Mouse (Mus musculus) adipocyte (in vitro differentiated cells): ENCODE data around the gene Vwa7.
A peak's percentile ranks its signal among the peaks of the same experiment; 100 is the strongest.
"Not testable (repeated sequence)": the region's sequence is repeated elsewhere in the genome, so short reads cannot be mapped to it uniquely, and the experiment has no call there.

ENCODE experiments used
- DNase-seq: peaks from one replicate; pipeline ENCODE4 v3.0.0-alpha.2; 2016; ENCODE audit warnings: low spot score

Gene Vwa7

DNA sequence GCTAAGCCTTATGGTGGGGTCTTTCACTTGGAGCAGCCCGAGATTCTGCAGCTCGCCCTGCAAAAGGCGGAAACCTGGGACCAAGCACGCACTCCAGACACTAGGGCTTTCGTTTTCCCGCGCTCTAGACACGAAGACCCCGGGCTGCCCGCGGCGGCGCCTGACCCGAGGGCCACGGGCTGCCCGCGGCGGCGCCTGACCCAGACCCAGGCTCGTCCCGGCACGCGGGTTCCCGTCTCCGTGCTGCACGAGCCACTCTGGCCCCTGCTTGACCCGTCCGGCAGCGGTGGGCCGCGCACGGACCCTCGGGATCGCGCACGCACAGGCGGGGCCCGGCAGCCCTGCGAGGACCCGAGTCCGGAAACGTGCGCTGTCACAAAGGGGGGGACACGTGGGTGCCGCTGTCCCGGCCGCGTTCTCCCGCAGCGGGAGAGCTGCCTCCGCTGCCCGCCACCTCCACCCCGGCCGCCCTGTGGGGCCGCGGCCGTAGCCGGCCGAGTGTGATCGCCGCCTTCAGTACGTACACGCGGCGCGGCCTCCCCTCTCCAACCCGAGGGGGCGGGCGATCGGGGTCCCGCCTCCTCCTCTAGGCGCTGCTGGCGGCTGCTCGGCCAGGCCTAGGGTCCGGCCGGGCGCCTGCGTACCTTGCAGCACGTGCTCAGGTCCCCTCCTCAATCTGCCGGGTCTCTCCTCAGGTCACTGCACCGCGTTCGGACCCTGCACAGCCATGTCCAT lies 15.5 kb upstream of the Vwa7 start, which contains the start of gene Vars:
Gene Vars, plus strand, starts transcription at position 271 of the 735 bp plus-strand sequence.
- peak; percentile 85 for DNase-seq

DNA sequence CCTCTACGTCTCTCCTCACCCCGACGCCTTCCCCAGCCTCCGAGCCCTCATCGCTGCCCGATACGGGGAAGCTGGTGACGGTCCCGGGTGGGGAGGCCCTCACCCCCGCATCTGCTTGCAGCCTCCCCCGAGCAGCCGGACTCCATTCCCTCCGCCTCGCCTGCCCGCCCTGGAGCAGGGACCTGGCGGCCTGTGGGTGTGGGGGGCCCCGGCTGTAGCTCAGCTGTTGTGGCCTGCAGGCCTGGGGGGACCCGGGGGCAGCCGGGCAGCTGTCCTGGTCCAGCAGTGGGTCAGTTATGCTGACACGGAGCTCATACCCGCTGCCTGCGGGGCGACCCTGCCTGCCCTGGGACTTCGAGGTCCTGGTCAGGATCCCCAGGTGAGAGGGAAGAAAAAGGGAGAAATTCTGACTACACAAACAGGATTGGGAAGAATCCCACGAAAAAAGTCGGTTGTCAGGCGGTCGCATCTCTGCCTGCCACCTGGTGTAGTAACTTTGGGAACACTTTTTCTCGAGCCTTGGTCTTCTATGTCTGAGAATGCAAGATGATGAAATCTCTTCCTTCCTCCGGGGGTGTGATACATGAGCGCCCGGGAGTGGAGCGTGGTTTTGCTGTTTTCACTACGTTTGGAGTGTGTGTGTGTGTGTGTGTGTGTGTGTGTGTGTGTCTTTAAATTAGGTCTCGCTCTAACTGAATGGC lies 14.8 kb upstream of the Vwa7 start:
- peak; percentile 48 for DNase-seq

DNA sequence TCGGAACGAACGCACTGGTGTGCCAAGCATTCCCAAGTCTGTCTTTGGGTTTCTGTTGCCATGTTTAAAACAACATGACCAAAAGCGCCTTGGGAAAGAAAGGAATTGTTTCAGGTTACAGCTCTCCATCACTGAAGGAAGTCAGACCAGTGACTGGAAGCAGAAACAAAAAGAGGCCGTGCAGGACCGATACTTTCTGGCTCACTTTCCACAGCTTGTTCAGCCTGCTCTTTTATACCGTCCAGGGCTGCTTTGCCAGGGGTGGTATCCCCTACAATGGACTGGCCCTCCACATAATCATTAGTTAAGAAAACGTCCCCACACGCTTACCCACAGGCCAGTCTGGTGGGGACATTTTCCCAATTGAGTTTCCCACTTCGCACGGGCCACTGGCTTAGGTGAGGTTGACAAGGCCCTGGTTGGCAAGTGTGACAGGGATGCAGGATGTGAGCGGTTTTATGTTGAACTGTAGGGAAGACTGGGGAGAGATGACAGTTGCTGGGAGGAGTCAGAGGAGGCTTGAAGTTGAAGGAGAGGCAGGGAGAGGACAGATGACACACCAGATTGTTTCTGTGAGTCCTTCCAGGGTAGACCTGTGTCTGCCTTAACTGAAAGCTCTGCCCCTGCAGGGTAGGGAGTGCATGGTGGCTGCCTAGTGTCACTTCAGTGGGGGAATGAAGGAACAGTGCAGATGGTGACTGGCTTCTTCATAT lies 14.1 kb upstream of the Vwa7 start:
- no peak for DNase-seq

DNA sequence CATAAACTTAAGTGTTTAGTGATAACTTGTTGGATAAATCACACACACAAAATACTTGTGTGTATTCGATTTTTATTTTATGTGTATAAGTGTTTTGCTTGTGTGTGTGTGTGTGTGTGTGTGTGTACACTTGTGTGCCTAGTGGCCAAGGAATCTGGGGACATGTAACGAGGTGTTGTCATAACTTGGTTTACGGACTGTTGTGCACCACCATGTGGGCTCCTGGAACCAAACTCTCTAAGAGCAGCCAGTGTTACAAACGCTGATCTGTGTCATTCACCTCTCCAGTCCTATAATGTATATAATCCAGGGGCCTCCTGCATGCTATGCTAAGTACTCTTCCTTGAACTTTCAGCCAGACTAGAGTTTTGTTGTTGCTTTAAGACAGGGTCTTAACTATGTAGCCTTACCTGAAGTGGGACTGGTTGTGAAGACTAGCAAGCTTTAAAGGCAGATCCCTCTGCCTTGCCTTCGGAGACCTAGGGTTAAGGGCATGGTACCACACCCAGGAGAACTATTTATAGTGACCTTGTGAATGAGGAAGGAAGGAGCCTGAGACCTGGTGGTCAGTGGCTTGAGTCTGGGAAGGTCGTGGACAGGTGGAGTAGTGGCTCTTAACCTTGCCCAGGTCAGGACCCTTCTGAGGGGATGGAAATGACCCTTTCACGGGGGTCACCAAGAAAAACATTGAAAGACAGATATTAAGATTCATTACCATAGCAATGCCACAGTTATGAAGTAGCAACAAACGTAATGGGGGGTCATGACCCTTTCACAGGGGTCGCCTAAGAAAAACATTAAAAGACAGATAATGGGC lies 13.1 kb upstream of the Vwa7 start:
- no peak for DNase-seq

DNA sequence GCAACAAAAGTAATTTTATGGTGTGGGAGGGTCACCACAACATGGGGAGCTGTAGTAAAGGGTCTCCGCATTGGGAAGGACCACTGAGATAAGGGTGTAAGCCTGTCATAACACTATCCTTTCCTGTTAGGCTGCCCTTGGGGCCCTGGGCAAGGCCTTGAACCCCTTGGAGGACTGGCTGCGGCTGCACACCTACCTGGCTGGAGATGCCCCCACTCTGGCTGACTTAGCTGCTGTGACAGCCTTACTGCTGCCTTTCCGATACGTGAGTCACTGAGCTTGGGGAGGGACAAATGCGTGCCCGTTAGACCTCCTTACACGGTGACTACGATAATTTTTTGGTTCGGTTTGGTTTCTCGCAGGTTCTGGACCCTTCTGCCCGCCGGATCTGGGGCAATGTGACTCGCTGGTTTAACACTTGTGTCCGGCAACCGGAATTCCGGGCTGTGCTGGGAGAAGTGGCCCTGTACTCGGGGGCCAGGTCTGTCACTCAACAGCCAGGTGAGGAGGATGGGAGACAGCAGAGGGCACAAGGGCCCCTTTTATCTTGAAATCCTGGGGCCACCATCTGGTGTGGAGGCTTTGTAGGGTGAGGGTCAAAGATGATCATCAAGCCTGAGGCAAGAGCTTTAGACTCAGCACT lies 12.2 kb upstream of the Vwa7 start:
- DNase-seq = no peak

DNA sequence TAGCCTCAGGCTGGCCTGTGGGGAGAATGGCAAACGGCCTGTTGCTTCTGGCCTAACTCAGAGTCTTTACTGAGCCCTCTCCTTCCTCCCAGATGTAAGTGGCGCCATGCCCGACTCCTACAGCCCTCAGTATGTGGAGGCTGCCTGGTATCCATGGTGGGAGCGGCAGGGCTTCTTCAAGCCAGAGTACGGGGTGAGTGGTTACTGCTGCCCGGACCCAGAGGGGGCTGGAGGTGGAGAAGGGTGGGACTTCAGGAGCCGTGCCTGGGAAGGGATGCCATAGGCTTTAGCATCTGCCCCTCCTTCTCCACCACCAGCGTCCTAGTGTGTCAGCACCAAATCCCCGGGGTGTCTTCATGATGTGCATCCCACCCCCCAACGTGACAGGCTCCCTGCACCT lies 11.2 kb upstream of the Vwa7 start:
- no peak for DNase-seq

DNA sequence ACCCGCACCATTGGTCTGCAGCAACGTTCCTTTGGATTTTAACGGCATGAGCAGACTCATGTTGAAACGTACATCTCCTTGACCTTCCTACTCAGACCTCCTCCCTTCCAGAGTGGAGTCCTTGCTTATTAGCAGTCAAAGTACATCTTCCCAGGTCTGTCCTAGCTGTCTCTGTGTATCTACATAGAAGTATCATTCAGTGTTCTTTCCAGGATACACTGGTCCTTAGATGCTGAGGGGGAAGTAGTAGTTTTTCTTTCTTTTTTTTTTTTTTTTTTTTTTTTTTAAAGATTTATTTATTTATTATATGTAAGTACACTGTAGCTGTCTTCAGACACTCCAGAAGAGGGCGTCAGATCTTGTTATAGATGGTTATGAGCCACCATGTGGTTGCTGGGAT lies 10.5 kb upstream of the Vwa7 start:
- not testable (repeated sequence) for DNase-seq

DNA sequence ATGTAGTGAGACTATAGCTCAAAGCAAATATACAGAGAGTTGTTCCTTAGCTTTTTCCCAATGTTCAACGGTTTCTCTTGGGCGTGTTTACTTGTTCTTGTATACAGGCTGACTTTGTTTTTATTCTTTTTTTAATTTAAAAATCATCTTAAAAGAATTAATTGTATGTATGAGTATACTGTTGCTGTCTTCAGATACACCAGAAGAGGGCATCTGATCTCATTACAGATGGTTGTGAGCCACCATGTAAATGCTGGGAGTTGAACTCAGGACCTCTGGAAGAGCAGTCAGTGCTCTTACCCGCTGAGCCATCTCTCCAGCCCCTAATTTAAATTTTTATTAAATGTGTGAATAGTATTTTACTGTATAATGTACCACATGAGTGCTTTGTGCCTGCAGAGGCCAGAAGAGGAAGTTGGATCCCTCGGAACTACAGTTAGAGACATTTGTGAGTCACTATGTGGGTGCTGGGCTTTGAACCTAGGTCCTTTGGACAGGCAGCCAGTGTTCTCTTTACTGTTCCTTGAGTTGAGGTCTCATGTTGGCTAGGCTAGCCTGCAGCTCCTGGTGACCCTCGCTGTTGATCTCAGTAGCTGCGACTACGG lies 8.9 kb upstream of the Vwa7 start:
- no peak for DNase-seq

DNA sequence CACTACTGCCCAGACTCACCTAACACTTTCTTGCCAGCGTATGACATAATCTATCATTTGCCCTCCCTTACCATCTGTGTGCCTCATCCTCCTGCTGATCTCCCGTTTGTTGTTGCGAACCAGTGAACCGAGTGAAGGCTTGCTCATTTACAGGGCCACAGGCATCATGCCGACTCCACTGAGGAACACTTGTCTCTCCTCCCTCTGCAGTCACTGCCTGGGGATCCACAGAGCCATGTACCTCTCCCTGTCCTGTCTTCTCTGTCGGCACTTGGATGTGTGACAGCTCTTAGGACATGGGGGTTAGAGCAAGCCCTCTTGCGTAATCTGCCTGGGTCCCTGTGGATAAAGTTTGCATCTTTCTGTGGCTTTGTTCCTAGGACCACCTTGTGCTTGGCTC lies 6.8 kb upstream of the Vwa7 start:
- DNase-seq = peak; percentile 41

DNA sequence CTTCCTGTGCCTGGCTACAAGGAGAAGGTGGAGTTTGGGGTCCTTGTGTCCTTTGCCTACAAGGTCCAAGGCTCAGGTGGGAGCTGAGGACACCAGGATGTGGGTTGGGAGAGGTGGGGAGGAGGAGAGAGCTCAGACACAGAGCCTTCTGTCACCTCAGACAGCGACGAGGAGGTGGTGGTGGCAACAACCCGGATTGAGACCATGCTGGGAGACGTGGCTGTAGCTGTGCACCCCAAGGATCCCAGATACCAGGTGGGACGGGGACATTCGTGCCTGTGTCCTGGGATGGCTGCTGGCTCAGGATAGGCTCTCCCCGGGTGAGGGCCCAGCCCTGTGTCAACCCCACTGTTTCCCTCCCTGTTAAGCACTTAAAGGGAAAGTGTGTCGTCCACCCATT lies 4.9 kb upstream of the Vwa7 start:
- no peak for DNase-seq

DNA sequence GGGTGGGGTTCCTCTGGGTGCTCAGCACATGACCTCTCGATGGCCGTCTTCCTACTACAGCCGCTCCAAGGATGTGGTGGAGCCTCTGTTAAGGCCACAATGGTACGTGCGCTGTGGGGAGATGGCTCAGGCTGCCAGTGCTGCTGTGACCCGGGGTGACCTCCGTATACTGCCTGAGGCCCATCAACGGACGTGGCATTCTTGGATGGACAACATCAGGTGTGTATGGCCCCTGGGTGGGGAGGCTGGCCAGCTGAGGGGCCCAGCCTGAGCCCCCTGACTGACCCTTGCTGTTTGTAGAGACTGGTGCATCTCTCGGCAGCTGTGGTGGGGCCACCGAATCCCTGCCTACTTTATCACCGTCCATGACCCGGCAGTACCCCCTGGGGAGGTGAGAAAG lies 3.9 kb upstream of the Vwa7 start:
- no peak for DNase-seq

DNA sequence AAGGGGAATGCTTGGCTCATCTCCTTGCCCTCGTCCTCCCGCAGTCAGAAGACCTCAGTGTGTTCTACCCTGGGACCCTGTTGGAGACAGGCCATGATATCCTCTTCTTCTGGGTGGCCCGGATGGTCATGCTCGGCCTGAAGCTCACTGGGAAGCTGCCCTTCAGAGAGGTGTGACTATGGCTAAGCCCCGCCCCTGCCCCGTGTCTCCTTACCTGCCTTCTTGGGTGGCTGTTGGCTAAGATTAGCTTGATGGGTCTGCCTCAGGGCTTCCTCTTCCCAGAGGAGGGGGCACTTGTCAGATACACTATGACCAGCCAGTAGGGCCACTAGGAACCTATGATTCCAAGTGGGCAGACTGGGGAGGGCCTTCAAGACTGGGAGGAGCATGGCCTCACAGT lies 3.2 kb upstream of the Vwa7 start:
- no peak for DNase-seq

DNA sequence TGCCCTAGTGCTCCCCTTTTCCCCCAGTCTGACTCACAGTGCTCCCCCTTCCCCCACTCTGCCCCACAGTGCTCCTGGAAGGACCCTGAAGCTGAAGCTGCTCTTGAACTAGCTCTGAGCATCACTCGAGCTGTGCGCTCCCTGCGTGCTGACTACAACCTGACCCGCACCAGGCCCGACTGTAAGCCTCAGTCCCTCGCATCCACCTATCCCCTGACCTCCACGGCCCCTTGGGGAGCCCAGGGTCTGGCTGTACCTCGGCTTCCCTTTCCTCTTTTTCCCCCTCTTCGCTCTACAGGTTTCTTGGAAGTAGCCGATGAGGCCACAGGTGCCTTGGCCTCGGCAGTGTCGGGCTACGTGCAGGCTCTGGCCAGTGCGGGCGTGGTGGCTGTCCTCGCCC lies 1.1 kb upstream of the Vwa7 start:
- no peak for DNase-seq

DNA sequence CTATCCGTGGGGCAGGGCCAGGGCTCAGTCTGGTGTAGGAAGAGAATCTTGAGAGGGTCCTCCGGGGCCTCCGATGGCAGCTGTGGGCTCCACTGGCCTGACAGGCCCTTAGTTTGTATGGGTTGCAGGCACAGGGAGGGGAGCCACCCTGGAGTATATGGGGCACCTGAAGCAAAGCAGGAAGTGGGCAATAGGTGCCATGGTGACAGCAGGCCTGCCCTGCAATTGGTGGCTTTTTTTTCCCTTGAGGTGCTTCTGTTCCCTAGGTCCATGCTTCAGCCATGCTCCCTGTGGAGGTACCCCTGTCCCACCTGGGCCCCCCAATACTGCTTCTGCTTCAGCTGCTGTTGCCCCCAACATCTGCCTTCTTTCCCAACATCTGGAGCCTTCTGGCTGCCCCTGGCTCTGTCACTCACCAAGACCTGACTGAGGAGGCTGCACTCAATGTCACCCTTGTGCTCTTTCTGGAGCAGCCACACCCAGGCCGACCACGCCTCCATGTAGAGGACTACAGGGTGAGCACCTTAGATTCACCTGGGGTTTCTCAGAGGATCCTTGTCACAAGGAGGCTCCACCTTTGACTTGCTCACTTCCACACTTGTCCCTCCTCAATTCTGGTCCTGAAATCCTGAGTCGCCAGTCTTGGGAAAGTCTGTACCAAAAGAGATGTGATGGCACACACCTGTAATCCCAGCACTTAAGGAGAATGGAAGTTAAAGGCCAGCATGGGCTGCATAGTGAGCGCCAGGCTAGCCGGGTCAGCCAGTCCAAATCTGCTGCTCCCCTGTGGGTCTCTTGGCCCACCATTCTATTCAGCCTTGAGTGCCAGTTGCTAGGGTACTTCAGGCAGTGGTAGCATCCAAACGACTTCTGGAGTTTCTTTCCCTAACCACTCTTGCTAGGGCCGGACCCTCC lies 669 bp downstream of the Vwa7 start:
- no peak for DNase-seq

DNA sequence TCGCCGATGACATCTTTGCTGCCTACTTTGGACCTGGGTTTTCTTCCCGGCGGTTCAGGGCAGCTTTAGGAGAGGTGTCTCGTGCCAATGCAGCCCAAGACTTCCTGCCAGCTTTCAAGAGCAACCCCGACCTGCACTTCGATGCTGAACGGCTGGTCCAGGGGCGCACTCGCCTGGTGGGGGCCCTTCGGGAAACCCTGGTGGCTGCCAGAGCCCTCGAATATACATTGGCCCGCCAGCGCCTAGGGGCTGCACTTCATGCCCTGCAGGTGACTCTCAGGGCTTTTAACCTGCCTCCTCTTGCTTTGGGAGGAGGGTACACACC lies 1.3 kb downstream of the Vwa7 start:
- no peak for DNase-seq

DNA sequence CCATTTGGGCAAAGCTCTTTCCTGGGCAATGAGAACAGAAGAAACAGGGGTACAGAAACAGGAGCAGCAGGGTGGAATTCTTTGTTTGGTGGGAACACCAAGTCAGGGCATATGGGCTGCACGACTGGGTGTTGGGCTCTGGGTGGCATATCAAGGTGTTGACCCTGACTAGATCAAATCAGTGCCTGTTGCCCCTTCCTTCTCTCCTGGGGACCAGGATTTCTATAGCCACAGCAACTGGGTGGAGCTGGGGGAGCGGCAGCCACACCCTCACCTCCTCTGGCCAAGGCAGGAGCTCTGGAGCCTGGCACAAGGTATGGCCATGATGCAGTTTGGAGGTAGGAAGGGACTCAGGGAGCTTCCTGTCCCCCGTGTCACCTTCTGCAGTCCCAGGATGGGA lies 1.8 kb downstream of the Vwa7 start:
- no peak for DNase-seq

DNA sequence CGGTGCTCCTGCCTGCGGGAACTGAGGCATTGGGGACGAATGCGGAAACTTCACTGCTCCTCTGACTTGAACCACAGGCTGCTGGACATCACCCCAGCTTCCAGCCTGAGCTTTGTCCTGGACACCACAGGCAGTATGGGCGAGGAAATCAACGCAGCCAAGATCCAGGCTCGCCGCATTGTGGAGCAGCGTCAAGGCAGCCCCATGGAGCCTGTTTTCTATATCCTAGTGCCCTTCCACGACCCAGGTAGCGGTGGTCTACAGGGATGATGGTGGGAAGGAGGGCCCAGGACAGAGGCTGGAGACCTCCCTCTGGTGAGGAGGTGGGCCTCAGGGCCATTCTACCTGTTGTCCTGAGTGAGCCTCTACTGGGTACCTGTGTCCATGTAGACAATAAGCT lies 3.5 kb downstream of the Vwa7 start:
- DNase-seq = no peak

DNA sequence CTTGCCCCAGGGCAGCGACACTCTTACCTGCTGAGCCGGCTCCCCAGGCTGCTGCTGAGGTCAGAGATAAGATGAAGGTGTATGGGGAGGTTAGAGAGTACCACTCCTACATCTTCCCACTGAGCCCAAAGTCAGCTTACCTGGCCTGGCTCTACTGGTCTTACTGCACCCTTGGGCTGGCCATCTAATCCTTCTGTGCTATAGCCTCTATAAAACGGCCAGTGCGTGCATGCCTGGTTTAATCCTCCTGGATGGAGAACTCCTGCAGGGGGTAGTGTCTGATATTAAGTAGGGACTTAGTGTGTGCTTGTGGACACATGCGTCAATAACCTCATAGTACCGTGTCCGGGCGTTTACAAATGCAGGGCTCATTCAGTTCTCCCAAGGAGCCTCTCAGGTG lies 4.2 kb downstream of the Vwa7 start:
- DNase-seq = no peak

DNA sequence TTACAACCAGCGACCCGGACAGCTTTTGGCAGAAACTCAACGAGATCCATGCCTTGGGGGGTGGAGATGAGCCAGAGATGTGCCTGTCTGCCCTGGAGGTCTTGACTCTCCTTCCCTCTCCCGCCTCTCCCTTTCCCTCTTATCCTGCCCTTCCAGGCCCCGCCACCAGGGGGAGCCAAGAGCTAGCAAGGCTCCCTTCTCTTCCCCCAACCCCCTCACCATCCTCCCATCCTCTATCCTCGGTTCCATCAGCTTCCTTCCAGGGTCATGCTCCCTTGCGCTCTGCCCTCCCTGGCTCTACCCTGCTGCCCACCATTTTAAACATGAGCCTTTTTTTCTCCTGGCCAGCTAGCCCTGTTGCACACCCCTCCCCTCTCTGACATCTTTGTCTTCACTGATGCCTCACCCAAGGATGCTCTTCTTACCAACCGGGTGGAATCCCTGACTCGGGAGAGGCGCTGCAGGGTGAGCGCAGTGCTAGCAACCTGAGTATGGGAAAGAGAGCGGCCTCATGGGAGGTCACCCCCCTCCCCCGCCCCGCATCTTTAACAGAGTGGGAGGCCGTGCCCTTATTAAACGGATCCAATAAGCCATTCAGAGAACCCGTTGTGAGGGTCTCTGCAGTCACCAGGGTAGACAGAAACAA lies 4.9 kb downstream of the Vwa7 start:
- DNase-seq = peak; percentile 86
